Mouse (Mus musculus) gastrocnemius, adult 8-10 months (tissue): ENCODE results near the gene Psme1. TPM values are rescaled to one million over a fixed set of nuclear protein-coding genes. Genes with fewer than 3 reads are reported as not detected.

ENCODE experiments used
- DNase-seq, 2 experiments: peaks; one replicate each; pipeline ENCODE4 v3.0.0; 2022; ENCODE audit warnings: low spot score in 2 of 2
- total RNA-seq, 4 experiments: library from RNA; stranded (reverse); gene quantifications; 2 replicates each; pipeline ENCODE4 v1.2.4; 2022

Gene Psme1
- total RNA-seq, 4 experiments from 2014 or later: 63.4 to 78.7 (median 78.0) TPM

DNA sequence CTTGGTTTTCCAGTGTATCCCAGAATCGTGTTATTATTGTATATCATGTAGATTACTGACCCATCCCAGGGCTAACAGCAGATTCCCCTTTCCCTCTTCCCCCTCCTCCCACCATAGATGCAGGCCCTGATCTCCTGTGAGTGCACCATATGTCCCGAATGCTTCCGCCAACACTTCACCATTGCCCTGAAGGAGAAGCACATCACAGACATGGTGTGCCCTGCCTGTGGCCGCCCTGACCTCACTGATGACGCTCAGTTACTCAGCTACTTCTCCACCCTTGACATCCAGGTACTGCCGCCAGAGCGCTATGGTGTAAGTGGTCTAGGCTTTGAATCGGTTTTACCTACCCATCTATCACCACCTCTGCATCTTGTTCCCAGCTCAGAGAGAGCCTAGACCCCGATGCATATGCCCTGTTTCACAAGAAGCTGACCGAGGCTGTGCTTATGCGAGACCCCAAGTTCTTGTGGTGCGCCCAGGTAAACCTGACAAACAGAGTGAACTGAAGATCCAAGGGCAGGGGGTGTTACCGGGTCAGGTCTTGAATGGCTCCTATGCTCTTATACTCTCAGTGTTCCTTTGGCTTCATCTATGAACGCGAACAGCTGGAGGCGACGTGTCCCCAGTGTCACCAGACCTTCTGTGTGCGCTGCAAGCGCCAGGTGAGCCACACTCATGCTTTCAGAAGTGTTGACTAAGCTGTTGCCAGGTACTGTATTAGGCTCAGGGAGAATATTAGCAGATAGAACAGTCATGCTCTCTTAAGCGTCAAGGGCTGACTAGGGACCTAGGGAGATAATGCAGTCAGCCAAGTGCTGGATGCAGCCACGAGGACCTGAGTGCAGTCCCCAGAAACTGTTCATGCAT lies 20.8 kb downstream of the Psme1 start:
- DNase-seq: no peak

DNA sequence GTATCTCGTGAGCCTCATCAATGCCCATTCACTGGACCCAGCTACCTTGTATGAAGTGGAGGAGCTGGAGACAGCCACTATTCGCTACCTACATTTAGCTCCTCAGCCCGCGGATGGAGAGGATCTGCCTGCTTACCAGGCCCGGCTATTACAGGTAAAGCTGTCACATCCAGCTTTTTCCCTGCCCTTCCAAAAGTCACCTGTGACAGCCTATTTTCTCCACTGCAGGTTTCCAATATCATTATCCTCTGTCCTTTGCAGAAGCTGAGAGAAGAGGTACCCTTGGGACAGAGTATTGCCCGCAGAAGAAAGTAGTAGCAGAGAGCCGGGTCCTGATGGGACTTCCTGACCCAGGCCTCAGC lies 25.3 kb downstream of the Psme1 start, which contains the start of gene Irf9:
Irf9 (plus strand) TSS at position 301 of the 362 bp plus-strand sequence.
- DNase-seq: no peak

DNA sequence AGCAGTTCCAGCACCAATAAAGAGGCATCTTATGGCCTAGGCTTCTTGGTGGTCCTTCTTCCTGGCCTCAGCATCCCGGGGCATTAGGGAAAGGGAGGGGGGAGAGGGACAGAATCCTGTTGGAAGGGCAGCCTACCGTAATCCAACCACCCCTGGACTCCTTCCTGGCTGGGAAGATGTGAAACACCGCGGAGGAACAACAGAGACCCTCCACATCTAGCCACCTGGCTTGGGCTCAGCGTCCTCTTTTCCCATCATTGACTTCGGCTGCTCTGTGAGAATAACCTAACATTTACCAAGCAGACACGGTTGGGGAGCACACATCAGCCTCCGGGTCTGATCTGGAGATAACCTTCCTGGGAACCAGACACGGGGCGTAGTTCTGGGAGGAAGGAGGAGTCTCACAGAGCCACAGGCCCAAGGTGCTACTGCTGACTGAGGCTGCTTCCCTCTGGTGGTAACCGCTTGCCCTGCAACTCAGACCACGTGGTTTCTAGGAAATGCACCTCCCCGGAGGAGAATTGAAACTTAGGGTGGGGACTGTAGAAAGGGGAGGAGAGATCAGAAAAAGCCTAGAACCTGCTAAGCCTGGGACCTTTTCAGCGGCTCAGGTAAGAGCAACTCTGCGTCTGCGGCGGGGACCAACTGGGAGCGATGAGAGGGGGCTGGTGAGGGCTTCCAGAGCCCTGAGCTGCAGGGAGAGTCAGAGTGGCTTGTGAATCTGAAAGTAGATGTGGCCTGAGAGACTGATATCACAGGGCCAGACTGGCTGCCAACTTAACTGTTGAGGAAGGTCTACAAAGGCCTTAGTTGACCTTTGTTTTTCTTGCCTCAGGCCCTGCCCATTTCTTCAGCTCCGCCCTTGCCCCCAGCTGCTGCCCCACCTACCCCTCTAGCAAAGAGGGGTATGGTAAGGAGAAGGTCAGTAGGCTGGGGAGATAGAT lies 26.0 kb downstream of the Psme1 start:
- DNase-seq: peak; percentile 86 to 89

DNA sequence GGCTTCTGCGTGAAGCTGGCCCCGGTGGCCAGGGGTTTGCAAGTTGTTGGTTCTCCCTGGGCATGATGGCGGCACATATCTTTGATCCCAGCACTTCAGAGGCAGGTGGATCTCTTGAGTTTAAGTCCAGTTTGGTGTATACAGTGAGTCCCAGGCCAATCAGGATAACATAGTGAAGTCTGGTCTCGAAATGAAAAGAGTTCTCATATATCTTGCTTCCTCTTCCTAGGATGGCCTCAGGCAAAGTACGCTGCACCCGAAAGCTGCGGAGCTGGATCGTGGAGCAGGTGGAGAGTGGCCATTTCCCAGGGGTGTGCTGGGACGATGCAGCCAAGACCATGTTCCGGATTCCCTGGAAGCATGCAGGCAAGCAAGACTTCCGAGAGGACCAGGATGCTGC lies 26.9 kb downstream of the Psme1 start:
- DNase-seq: no peak

DNA sequence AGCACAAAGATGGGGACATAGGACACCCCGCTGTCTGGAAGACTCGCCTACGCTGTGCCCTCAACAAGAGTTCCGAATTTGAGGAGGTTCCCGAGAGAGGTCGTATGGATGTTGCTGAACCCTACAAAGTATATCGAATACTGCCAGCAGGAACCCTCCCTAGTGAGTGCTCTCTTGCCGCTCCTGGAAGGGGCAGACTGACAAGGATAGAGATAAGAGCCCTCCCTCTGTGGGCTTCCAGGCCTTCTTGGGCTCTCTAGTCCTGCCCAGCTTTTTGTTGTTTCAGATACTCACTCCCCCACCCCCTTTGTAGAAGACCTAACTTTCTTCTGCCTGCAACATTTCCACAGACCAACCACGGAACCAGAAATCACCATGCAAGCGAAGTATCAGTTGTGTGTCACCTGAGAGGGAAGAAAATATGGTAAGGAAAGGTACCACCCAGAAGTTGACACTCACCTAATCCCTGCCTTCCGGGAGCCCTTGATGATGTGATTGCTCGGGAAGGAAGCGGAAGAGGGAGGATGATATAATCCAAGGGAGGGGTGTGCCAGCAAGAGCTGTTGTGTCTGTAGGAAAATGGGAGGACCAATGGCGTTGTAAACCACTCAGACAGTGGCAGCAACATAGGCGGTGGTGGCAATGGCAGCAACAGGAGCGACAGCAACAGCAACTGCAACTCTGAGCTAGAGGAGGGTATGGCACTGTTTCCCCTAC lies 28.0 kb downstream of the Psme1 start:
- DNase-seq: no peak

DNA sequence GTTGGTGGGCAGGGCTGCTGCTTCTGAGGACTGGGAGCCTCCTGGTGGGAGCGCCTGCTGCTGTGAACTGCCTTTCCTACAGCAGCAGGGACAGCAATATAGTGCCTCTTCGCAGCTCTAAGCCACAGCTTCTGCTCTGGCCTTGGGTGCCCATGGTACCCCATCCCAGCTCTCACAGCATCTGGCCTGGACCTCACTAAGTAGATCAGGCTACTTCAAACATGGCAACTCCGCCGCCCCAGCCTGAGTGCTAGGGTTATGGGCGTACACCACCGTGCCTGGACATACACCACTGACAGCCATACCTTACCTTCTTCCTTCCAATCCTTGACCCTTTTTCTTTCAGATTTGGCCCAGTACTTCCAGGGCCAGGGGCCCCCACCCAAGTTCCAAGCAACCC lies 30.4 kb downstream of the Psme1 start:
- DNase-seq: no peak

DNA sequence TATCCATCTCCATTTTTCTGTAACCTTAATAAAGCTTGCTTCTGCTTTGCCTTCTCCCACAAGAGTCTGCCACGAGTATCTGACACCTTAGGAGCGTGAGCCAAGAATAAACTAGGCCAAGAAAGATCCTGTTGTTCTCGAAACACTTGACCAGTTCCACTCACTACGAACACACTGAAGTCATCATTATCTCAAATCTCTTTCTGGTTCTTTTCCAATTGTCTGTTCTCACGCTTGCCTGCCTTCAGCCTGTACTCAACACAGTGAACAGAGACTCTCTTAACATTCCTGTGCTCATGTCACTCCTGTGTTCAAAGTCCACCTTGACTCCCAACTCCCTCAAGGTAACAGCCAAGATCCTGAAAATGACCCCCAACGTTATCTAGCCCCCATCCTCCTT lies 35.4 kb downstream of the Psme1 start:
- no peak for DNase-seq

DNA sequence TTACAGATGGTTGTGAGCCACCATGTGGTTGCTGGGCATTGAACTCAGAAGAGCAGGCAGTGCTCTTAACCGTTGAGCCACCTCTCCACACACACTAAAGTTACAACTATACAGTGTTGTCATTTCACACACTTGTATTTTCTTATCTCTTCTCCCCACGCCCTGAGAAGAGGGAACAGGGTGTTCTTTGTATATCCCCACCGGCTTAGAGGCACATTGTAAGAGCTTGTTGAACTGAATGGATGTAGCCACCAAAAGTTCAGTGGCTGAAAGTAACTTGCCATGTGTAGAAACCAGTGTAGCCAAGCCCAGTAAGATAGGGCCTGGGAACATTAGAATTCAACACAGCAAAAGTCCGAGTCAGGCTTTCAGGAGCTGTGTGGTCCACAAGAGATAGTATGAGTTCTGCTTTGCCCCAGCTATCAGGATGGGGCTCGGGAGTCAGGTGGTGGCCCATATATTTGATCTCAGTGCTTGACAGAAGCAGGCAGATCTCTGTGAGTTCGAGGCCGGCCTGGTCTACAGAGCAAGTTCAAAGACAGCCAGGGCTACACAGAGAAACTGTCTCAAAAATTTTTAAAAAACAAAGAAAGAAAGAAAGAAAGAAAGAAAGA lies 36.7 kb downstream of the Psme1 start:
- DNase-seq: no peak

DNA sequence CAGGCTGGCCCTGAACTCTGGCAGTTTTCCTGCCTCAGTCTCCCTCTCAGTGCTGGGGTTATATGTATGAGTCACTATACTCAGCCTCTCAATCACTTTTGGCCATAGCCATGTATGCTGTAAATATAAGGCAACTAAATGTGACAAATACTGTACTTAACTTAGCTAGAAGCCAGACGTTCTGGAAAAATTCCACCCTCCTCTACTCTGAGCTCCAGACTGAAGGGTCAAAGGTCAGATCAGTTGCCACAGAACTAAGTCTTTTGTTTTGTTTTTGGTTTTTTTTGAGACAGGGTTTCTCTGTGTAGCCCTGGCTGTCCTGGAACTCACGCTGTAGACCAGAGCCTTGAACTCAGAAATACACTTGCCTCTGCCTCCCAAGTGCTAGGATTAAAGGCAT lies 38.0 kb downstream of the Psme1 start:
- no peak for DNase-seq

DNA sequence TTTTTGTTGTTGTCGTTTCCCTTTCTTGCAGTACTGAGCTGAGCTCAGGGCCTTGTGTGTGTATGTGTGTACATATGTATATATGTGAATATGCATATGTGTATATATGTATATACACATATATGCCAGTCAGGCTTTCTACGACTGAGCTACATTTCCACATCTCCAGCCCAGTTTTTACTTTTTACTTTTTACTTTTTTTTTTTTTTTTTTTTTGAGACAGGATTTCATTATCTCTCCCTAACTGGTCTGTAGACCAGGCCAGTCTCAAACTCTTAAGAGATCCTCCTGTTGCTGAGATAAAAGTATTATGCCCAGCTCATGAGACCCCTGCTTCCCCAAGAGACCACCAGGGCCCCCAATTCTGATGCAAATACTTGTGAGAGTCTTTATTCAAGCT lies 38.9 kb downstream of the Psme1 start:
- no peak for DNase-seq

DNA sequence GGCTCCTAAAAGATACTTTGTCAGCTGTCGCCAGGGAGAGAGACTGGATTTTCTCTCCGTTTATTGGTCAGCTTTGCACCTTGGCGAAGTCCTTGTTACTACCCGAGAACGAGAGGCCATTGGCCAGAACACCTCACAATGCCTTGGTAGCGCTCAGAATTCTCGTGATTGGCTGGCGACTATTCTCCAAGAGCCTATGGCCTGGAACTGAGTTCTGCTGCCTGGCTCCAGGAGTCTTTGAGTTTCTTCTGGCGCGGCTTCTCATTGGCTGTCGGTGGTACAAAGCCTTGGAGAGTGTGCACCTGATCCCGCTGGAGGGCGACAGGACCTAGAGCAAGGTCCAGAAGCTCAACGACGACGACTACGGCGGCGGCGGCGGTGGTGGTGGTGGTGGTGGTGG lies 39.9 kb downstream of the Psme1 start, which contains the start of gene Rec8:
Rec8 (plus strand) TSS at position 216 of the 400 bp plus-strand sequence.
- no peak for DNase-seq

DNA sequence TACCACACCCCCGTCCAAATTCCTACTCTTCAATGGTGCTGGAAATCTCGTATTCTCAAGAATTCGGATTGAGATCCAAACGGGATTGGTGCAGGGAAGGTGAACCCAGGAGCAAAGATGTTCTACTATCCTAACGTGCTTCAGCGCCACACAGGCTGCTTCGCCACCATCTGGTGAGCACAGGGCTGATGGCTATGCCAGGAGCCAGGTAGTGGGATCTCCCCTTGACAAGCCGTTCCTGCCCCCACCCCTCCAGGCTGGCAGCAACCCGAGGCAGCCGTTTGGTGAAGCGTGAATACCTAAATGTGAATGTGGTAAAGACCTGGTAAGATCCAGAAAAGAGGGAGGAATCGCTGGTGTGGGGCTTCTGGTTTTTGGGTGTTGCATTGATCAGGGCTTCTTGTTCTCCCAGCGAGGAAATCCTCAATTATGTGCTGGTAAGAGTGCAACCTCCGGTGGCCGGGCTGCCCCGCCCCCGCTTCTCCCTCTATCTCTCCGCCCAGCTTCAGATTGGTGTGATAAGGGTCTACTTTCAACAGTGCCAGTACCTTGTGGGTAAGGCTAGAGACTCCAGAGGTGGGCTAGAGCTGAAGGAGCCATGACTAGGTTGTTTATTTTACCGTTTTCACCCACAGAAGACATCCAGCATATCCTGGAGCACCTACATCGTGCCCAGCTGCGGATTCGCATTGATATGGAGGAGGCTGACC lies 40.7 kb downstream of the Psme1 start:
- DNase-seq: no peak

DNA sequence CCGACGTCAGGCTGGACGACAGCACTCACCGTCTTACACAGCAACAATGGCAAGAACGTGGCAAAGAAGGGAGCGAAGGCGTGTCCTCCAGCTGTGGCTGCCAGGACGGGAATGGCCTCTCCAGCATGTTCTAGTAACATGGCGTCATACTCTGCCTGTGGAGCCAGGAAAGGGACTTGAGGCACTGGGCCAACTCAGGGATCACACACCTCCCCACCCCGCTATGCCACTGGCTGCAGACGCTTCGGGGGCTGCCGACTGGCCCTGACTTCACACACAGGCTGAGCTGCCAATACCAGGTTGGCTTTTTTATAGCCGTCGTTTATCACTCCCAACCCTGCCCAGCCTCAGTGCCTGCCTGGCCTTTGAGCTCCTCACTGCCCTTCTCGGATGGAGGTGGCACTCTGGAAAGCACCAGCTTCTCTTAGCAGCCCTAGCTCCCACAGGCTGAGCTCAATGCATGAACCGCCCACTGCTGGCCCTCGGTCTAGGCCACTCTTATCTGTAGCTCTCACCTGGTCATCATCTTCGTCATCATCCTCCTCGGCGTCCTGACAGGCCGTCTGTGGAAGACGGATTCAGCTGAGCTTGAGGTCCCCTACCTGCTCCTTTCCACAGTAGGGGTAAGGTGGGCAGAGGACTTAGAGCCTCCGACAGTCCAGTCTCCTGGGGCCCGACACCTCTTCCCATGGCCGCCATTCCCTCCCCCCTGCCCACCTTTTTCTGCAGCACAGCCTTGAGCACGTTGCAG lies 50.3 kb downstream of the Psme1 start:
- DNase-seq: no peak

DNA sequence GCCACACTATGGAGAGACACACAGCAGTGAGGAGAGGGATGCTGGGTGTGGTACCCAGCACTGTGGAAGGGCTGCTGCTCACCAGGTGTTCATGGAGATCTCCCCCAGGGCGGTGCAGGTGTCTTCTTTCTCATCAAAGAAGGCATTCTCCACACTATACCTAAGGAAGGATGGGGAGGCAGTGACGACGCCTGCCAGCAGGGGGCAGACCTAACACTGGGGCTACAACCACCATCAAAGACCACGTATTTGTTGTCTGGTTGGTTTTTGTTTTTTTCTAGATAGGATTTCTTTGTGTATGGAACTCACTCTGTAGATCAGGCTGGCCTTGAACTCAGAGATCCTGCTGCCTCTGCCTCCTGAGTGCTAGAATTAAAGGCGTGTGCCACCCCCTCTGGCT lies 51.4 kb downstream of the Psme1 start:
- DNase-seq: peak; percentile 26 to 43

Other genes starting within 250 kb of the Psme1 start
- 10 to 100 TPM; 22.2 to 45.2 (median 34.7) TPM for gene Dhrs4, start 99.4 kb upstream of the Psme1 start, total RNA-seq
- gene Carmil3, start 87.5 kb upstream of the Psme1 start, total RNA-seq: under 1 TPM; 0.38 to 0.40 (median 0.39) TPM
- not detected for gene Cpne6, start 67.7 kb upstream of the Psme1 start, total RNA-seq
- gene Nrl, start 53.1 kb upstream of the Psme1 start, total RNA-seq: not detected
- gene Pck2, start 37.9 kb upstream of the Psme1 start, total RNA-seq: 1 to 10 TPM; 2.0 to 3.7 (median 2.5) TPM
- 100 to 1,000 TPM; 135 to 147 (median 143) TPM for gene Dcaf11, start 18.1 kb upstream of the Psme1 start, total RNA-seq
- not detected for gene A730061H03Rik, start 17.7 kb upstream of the Psme1 start, total RNA-seq
- gene Fitm1, start 2.5 kb upstream of the Psme1 start, total RNA-seq: 100 to 1,000 TPM; 275 to 317 (median 288) TPM
- 10 to 100 TPM; 30.6 to 41.6 (median 37.6) TPM for gene Emc9, start 7.2 kb downstream of the Psme1 start, total RNA-seq
- 10 to 100 TPM; 50.9 to 72.8 (median 62.7) TPM for gene Psme2, start 13.0 kb downstream of the Psme1 start, total RNA-seq
- gene Rnf31, start 13.6 kb downstream of the Psme1 start, total RNA-seq: 10 to 100 TPM; 14.8 to 18.7 (median 16.6) TPM
- 1 to 10 TPM; 2.4 to 3.0 (median 2.5) TPM for gene Irf9, start 25.4 kb downstream of the Psme1 start, total RNA-seq
- not detected for gene Rec8, start 39.9 kb downstream of the Psme1 start, total RNA-seq
- gene Ipo4, start 57.8 kb downstream of the Psme1 start, total RNA-seq: 10 to 100 TPM; 80.2 to 99.8 (median 88.9) TPM
- gene Gm49378, start 59.8 kb downstream of the Psme1 start, total RNA-seq: 1 to 10 TPM in 3 of 4 experiments, under 1 TPM in 1; 0.67 to 1.6 (median 1.5) TPM
- 10 to 100 TPM; 15.6 to 18.3 (median 17.1) TPM for gene Tm9sf1, start 65.7 kb downstream of the Psme1 start, total RNA-seq
- gene Tssk4, start 72.1 kb downstream of the Psme1 start, total RNA-seq: under 1 TPM in 2 of 4 experiments, not detected in 2; 0.22 to 0.29 TPM
- 10 to 100 TPM; 18.0 to 23.1 (median 20.7) TPM for gene Mdp1, start 82.4 kb downstream of the Psme1 start, total RNA-seq
- gene Gmpr2, start 93.8 kb downstream of the Psme1 start, total RNA-seq: 1 to 10 TPM; 1.6 to 2.4 (median 1.8) TPM
- 100 to 1,000 TPM; 192 to 208 (median 201) TPM for gene Nedd8, start 94.0 kb downstream of the Psme1 start, total RNA-seq
- 10 to 100 TPM; 13.0 to 17.4 (median 14.6) TPM for gene Tinf2, start 103.7 kb downstream of the Psme1 start, total RNA-seq
- gene Tgm1, start 135.8 kb downstream of the Psme1 start, total RNA-seq: under 1 TPM in 3 of 4 experiments, not detected in 1; 0.09 to 0.12 (median 0.11) TPM
- gene Rabggta, start 144.1 kb downstream of the Psme1 start, total RNA-seq: 10 to 100 TPM in 2 of 4 experiments, 1 to 10 TPM in 2; 9.4 to 13.2 (median 11.0) TPM
- 10 to 100 TPM; 26.4 to 37.6 (median 31.6) TPM for gene Dhrs1, start 167.6 kb downstream of the Psme1 start, total RNA-seq
- 10 to 100 TPM in 2 of 4 experiments, 1 to 10 TPM in 2; 9.4 to 14.8 (median 10.1) TPM for gene Nop9, start 167.6 kb downstream of the Psme1 start, total RNA-seq
- not detected for gene Cideb, start 180.3 kb downstream of the Psme1 start, total RNA-seq
- gene Ltb4r2, start 183.3 kb downstream of the Psme1 start, total RNA-seq: not detected
- gene Ltb4r1, start 187.8 kb downstream of the Psme1 start, total RNA-seq: under 1 TPM in 1 of 4 experiments, not detected in 3; 0.27 TPM
- 1 to 10 TPM; 3.4 to 7.1 (median 3.6) TPM for gene Adcy4, start 206.0 kb downstream of the Psme1 start, total RNA-seq
- 1 to 10 TPM in 3 of 4 experiments, not detected in 1; 1.0 to 1.3 (median 1.3) TPM for gene Ripk3, start 210.7 kb downstream of the Psme1 start, total RNA-seq
- gene Nfatc4, start 245.0 kb downstream of the Psme1 start, total RNA-seq: 1 to 10 TPM; 1.9 to 3.3 (median 2.5) TPM